Mouse (Mus musculus): ENCODE data around the gene Tln2.

- TF ChIP-seq GATA1 (IDR thresholded peaks at IDR 0.05; ENCODE audit: low read length) (no peak), TAL1 (IDR thresholded peaks at IDR 0.05; ENCODE audit: low read length) (no peak)
Observed at GRCm38 (mm10) chr9:67584871-67585270, 25.4 kb upstream of the Tln2 start.
